ENCODE assay signal across 8 mouse cellular contexts in genomic region chr5:20967942-20968341, GRCm38 (mm10). TPM values are rescaled to one million over a fixed set of nuclear protein-coding genes. Genes with fewer than 3 reads are reported as not detected.
DNase-seq lines count a peak whose midpoint lies in the region.

No protein-coding gene starts in this region.

- DNase-seq in embryo, embryonic 11 days, result peak; percentile 14
- DNase-seq in embryo, embryonic 10.5 days (ENCODE audit: low spot score), result no peak
- peak; percentile 61 to 62 for DNase-seq in spleen, postnatal 36 days (ENCODE audit: low spot score in 2 of 2)
- no peak for DNase-seq in spleen, postnatal 4 days (ENCODE audit: low spot score in 2 of 2)
- peak; percentile 68 to 88 for DNase-seq in kidney, postnatal 25 days
- no peak for DNase-seq in layer of hippocampus, postnatal 25 days (ENCODE audit: extremely low spot score in 1 of 2, low spot score in 1 of 2)
- DNase-seq in frontal cortex, adult 2 months (ENCODE audit: extremely low spot score in 1 of 2, low spot score in 1 of 2), result no peak
- no peak for DNase-seq in urinary bladder, postnatal 10 days (ENCODE audit: low spot score)

RNA-seq across cellular contexts. Expression of gene Rsbn1l, which starts 11.7 kb away (rescaled TPM):
- total RNA-seq in layer of hippocampus, postnatal 25 days (2021), result 10 to 100 TPM; 14.9 to 18.5 TPM
- 12.0 and 12.5 TPM in 2 replicates for polyA plus RNA-seq in frontal cortex, adult 2 months (2012; rRNA removed)

Comparison
In these comparisons a context has a peak if more than half of its experiments do, and no peak if none do; other contexts are left out.
1. DNase-seq: peak in embryo, embryonic 11 days (single experiment), spleen, postnatal 36 days (2 of 2) and kidney, postnatal 25 days (2 of 2); none in embryo, embryonic 10.5 days (single experiment), spleen, postnatal 4 days (0 of 2), layer of hippocampus, postnatal 25 days (0 of 2), frontal cortex, adult 2 months (0 of 2) and urinary bladder, postnatal 10 days (single experiment).